Mouse (Mus musculus) T-helper 17 cell (primary cell): ENCODE results near the gene Ghrhr.

Experiments used
- in situ Hi-C, 2 experiments: fragments of 300-600 bp; cut with MboI, MseI; formaldehyde crosslinking; loops; 1 replicate in 1 of 2; 2 replicates in 1 of 2; pipeline ENCODE4 v1.15.1; 2025; ENCODE audit warnings: high pct_unique_total_duplicates in 2 of 2

The Ghrhr gene

DNA sequence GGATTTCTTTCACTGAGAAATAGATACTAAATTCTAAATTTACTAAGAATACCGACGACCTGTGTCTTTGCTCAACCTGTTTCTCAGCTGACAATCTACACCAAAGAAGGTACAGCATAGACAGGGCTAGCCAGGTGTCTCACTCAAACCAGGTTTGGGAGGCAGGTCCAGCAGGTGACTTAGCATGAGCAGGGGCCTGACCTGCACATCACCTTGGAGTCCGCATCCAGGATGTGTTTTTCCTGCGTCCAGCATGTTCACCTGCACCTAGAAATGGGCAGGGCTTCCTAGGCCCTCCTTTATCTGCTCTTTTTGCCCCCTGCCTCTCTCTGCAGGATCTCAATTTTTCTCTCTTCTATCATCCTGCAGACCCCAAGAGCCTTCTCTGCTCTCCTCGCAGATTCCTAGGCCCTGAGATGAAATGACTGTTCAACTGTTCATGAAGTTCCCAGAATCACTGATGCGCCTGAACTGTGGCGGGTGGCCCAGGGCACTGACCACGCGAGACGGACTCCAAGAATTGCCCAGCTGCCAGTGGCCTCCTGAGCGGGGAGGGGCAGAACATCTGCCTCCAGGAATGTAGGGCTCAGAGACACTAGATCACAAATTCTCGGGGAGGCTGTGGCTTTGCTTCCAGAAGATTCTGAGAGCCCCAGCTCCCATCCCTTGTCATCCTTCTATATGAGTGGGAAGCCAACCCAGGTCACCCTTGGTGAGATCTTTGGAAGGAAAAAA, 22.2 kb upstream of the Ghrhr start:
- in situ Hi-C loops: no loop called here

DNA sequence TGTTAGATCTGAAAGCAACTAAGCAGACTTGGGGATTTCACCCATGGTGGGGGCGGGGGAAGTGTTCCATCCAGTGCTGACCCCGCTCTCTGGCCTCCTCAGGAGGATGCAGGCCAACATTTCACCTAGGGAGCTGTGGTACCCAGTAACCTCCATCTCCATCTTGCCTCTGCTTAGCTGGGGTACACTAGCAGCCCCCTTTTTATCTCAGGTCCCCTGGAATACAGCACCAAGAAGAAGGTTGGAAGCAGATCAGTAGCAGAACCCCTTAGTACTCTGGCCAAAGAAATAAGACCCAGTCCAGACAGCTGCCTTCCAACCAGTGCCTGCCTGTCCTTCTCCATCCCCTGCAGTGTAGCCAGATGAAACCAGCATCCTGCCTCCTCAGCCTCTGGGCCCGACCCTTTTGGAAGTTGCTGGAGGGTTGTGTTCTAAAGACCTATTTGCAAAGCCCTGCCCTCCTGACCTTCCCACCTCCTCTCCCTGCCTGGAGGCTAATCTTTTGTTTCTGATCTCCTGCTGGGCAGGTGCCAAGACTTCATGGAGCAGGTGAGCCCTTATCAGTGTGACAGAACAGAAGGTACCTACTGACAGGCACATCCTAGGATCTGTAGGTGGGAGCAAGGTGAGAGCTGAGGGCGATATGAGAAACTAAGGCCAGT, 21.5 kb upstream of the Ghrhr start:
- in situ Hi-C loops: no loop called here

DNA sequence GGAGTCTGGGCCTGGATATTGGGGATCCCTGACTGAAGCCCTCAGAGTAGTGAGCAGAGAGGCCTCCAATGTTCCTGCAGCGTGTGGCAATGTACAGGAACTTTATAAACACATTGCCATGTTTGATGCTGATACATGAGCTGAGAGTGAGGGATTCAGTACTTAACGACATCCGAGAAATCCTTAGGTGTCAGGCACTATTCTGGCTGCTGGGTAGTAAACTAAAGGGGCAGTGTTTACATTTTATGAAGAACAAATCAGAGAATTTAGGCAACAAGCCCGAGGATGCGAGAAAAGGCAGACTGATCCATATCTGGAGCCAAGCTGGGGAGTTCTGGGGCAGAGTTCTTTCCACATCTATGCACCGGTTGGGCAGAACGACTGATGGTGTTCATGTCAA, 20.5 kb upstream of the Ghrhr start:
- in situ Hi-C loops: no loop called here

DNA sequence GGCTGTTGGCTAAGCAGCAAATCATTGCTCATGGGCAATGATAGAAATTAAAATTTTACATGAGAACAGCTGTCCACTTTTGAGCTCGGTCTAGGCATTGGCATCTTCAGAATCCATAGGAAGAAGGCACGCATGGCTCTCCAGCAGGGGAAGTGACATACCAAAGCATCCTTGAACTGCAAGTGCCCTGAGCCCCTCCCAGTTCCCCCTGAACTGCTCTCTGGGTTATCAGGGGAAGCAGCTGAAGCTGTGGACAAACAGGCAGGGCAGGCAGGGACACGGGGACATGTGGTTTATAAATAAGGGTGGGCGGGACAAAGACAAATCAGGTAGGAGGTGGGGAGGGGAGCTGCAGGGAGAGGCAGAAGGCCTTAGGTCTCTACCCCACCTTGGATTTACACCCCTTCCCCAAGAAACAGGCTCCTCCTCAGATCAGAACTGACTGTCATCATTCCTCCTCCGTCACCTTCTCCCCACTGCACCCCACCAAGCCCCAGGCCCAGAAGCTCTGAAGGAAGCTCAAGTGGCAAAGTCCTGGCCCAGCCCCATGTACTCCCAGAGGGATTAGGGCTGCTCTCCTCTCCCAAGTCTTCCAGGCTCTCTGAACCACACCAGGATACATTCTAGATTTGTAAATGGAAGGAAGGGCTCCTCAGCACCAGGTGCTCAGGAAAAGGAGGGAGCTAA, 19.9 kb upstream of the Ghrhr start:
- in situ Hi-C loops: no loop called here

DNA sequence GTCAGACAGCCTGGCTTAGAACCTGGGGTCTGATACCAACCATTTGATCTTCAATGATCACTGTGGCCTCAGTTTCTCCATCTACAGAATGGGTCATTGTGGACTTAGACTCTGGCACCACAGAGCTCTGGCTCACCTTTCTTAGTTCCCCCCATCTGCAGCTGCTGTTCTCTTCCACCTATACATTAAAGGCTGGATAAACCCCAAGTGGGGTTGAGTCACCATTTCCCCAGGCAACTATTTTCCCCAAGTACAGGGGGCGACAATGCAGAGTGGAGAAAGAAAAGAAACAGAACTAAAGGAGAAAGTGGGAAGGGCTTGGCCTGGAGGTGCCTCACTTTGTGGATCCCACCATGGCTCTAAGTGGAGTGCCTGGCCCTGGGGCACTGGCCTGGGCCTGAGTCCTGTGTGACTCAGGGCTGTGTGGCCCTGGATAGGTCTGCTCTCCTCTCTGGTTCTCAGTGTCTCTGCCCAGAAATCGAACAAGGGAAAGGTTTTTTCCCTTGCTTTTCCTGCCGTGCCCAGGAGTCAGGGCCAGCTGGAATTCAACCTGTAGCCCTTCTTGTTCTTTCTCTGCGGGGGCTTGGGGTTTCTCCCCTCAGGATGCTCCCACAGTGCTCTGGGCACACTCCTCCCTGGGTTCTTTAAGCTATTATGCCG, 19.0 kb upstream of the Ghrhr start:
- in situ Hi-C loops: no loop called here

DNA sequence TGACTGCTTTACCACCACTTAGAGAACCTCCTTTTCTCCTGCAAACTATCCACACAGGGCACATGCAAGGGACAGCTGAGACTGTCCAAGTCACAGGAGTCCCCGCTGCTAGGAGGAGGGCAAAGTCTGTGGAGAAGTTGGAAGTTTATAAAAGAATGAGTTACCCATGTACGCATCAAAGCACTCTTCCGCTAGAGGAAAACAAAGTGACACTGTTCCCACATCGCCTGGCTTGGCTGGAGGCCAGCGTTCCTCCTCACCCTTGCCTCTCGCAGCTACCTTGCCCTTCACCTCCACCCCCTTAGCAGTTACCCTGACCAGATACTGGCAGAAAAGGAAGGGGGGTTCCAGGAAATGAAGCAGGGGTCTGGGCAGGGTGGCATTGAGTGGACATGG, 18.5 kb upstream of the Ghrhr start:
- in situ Hi-C loops: no loop called here

DNA sequence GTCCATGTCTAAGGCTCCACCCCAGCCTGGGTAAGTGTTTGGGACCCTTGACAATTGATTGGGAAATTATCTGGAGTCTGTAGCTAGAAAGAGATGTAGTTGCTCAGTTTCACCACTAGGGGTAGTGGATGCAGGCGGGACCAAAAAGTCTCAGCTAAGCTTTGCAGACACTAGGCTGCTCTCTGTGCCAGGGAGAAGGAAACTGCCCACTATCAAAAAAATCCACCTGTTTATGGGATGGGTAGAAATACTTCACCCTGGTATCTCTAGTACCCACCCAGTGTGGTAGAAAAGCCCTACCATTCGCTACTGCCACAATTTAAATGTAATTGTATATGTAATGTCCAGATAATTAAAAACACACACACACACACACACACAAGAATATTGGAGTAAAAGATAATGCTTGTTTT, 17.4 kb upstream of the Ghrhr start:
- in situ Hi-C loops: no loop called here

DNA sequence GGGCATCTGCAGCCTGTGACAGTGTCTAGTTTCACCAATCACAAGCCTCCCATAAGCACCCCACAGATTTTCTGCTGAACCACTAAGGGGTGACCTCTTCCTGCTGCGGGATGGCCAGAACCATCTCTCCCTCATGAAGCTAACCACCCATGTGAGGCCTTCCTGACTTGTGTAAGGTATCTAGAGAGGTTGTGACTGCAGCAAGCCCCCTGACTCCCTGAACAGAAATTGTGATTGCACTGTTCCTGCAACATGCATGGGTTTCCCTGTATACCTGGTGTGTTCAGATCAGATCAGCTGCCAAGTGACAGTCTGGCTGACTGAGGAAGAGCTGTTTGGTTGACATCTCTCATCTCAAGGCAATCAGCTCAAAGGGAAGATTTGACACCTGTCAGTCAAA, 13.4 kb upstream of the Ghrhr start:
- in situ Hi-C loops: no loop called here

DNA sequence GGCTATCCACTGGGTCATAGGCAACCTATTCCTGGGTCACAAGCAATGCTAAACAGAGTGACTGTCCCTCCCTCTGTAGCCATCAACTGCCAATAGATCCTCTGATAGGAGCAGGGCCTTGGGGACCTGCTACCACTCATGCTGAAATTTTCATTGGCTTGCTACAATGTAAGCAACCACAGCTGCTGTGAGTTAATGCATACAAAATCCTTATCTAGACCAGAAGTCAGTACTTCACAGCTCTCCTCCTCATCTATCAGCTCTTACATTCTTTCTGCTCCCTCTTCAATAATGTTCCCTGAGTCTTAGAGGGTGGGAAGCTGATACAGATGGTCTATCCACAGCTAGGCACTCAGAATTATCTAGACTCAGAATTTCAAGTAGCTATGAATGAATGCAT, 9.0 kb upstream of the Ghrhr start:
- in situ Hi-C loops: no loop called here

DNA sequence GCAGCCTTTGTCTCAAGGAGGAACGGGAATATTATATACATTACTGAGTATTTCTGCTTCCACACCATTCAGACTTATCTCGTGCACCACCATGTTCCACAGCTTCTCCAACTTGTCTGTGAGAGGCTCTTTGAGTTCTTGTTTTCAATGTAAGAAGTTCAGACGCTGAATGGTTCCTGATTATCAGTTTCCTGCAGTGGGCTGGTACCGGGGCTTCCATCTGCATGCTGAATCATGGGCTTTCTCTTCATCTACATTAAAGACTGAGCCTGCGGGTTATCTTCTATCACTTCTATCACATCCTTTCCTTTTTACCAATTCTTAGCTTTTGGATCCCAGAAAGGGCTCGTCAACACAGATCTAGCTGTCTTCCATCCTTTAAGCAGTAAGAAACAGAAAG, 5.3 kb upstream of the Ghrhr start:
- in situ Hi-C loops: no loop called here

DNA sequence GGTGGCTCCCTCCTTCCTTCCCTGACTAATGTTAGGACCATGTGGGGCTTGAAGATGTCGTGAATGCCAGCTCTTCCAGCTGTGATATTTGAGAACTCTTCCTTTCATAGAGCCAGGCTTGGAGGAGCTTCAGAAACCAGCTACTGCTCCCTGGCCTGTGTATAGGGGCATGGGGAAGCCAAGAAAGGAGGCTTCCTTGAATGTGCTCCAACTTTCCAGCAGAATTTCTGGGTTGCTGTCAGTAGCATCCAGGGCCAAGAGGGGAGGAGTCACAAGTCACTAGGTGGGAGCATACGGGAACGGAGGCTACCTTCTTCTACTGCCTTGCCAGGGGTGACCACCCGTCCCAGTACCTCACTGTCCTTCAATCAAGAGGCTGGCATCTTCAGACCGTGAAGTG, 416 bp downstream of the Ghrhr start:
- in situ Hi-C loops: no loop called here

DNA sequence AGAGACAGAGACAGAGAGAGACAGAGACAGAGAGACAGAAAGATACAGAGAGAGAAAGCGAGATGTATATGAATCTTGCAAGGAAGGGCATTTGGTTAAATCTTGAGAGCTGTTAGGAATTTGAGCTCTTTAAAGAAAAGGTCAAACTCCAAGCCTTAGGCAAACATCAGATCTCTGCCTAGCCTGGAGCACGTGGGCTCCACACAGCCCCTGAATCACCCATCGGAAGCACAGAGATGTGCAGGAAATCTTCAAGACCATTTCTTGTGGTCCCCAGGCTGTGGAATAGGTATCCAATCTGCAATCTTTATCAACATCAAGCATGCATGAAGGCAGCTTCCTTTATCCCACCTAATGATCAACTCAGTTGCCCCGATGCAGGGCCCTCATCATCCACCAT, 1.4 kb downstream of the Ghrhr start:
- in situ Hi-C loops: no loop called here

DNA sequence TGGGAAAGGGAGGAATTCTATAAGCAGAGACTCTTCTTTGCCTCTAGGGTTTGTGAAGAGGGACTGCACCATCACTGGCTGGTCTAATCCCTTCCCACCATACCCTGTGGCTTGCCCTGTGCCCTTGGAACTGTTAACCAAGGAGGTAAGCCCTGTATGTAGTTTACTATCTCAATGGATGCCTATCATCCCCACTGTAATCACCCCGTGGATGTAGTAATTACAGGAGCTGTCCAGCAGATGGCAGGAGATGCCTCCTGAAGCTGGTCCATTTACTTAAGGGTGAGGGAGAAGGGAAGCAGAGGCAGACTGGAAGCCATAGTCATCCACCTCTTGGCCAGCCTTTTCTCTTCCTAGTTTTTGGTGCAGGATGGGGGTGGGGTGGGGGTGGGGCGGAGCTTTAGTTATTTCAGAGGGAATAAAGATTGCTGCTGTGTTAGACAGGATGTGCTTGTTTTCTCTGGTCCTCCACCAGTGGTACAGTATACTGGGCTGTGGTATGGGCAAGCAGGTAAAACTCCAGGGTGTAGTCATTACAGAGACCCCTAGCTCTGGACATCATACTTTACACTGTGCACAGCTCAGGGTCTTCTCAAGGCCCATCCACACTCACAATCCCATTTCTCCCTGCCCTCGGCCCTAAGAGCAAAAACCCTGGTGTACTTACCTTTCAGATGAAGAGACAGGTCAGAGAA, 3.7 kb downstream of the Ghrhr start:
- in situ Hi-C loops: loop anchor here (5.0 kb wide), 1 partner anchor 147 kb away; no protein-coding TSS in a partner anchor

DNA sequence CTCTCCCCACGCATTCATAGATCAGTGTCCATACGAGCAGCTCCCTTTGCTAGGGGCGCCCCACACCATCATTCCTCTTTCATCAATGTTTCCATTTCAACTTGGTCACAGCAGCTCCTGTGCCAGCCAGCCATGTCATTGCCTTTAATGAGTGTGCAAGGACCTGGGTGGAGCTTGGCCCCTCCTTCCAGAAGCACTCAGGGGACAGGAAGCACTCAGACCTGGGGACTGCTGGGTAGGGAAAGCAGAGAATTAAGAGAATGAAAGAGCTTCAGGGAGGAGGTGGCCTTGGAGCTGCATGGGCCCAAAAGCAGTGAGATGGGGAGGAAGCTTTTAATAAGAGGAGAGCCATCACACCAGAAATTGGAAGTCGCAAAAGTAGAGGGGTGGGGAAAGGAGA, 5.9 kb downstream of the Ghrhr start:
- in situ Hi-C loops: loop anchor here (5.0 kb wide), 1 partner anchor 150 kb away; no protein-coding TSS in a partner anchor

DNA sequence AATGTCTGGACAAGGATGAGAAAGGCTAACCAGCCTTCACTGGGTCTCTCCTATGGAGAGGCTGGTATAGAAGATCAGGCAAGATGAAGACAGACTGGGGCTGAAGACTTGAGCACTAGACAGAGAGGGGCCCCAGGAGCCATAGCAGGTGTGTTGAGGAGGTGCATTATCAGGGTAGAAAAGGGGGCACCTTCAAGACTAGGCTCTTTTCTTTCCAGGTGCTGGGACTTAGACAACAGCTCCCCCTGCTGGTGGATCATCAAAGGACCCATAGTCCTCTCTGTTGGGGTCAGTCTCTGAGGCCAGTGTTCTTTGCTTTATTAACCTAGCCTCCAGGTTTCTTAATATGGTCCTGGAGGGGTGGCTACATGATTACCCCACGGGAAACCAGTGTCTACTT, 7.8 kb downstream of the Ghrhr start:
- in situ Hi-C loops: loop anchor here (5.0 kb wide), 1 partner anchor 152 kb away; no protein-coding TSS in a partner anchor

DNA sequence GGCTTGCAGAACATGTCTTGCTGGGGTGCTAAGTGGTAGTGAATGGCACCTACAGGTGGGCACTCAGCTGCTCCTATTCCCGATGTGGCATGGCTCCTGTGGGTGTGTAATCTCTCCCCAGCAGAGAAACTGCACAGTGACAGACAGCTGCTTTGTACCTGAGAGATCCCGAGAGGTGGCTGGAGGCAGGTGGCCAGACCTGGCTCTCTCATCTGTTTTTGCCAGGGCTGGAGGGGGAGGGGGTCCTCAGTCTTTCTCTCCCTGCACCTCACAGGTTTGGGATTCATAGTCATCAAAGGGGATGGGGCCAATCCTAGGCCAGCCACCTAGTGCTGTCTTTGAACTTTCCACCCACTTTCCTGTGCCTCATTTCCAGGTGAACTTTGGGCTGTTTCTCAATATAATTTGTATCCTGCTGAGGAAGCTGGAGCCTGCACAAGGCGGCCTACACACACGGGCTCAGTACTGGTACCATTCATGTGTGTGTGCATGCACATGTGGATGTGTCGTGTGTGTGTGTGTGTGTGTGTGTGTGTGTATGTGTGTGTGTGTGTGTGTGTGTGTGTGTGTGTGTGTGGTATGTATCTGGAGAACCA, 8.4 kb downstream of the Ghrhr start:
- in situ Hi-C loops: loop anchor here (5.0 kb wide), 1 partner anchor 152 kb away; no protein-coding TSS in a partner anchor

DNA sequence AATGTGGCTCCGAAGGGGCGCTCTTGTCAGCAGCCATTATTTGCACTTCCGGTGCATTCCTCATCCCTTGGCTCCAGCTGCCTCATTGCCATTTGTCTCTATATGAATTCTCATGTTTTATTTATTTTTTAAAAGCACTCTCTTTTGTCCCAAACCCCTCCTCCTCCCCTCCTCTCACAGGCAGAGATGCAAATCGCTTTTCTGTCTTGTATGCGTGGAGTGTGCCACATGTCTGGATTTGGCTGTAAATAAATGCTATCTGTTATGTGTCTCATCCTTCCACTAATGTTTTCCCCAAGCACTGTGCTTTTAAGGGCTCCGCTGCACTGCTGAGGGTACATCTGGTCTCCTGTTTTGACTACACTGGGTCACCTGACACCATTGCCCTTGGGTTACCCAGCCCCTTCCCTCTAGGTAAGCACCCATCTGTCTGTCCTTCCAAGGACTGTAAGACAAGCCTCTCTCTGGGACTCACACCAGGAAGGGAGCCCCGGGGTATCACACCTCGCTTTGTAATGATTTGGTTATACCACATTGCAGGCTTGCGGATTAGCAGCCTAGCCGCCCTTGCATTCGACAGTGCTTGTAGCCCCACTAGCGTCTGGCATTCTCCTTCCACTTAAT, 12.6 kb downstream of the Ghrhr start:
- in situ Hi-C loops: no loop called here

DNA sequence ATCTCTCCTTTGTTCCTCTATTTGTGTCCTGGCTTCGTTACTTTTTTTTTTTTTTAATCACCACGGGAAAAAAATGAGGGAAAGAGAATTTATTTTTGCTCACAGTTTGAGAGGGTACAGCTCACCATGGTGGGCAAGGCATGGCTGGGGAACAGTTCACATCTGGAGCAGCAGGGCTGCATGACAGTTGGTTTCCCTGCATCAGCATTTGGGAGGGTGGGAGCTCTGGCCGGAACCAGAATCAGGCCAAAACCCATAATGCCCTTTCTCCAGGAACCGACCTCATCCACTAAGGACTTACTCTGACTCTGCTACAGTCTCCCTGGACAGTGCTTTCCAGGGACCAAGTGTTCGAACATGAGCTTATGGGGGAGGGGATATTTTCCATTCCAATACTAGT, 13.2 kb downstream of the Ghrhr start:
- in situ Hi-C loops: no loop called here

DNA sequence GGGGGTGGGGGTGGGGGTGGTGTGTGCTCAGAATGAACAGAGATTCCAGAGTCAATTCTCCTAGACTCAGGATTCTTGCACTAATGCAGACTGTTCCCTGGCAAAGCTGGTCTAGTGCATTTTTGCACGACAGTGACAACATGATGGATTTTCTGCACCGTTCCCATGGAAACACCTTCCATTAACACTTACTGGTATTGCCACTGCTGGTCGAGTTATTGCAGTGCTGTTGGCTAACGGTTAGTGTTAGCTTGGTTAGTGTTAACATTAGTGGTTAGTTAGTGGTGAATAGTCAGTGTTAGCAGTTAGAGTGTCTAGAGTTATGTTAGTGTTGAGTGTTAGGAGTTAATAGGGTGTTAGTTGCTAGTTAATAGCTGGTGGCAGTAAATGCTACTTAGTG, 15.7 kb downstream of the Ghrhr start:
- in situ Hi-C loops: loop anchor here in 1 of 2 experiments (5.0 kb wide), 1 partner anchor 120 kb away; no protein-coding TSS in a partner anchor

DNA sequence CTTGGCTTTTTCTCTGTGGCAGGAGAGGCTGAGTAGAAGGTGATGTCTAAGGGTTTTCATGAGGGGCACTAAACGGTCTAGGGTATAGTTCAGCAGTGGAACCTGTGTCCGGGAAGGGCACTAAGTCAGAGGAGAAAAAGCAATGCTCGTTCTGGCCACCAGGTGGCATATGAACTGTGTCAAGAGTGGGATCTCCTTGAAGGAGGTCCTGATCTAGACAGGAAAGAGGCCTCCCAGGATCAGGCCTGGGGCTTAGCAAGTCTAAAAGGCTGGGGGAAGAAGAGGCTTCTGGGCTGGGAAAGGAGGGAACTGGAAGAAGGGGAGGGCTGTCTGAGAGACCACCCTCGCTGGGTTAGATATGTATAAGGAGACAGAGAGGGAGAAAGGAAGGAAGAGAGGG, 16.4 kb downstream of the Ghrhr start:
- in situ Hi-C loops: loop anchor here in 1 of 2 experiments (5.0 kb wide), 1 partner anchor 120 kb away; no protein-coding TSS in a partner anchor
